Mouse (Mus musculus): ENCODE measurements around the gene Hes7. TPM values are rescaled to one million over a fixed set of nuclear protein-coding genes. Genes with fewer than 3 reads are reported as not detected.

Hes7 gene
- polyA plus RNA-seq, 1 experiment from 2014 or later = 0.70 TPM

DNA sequence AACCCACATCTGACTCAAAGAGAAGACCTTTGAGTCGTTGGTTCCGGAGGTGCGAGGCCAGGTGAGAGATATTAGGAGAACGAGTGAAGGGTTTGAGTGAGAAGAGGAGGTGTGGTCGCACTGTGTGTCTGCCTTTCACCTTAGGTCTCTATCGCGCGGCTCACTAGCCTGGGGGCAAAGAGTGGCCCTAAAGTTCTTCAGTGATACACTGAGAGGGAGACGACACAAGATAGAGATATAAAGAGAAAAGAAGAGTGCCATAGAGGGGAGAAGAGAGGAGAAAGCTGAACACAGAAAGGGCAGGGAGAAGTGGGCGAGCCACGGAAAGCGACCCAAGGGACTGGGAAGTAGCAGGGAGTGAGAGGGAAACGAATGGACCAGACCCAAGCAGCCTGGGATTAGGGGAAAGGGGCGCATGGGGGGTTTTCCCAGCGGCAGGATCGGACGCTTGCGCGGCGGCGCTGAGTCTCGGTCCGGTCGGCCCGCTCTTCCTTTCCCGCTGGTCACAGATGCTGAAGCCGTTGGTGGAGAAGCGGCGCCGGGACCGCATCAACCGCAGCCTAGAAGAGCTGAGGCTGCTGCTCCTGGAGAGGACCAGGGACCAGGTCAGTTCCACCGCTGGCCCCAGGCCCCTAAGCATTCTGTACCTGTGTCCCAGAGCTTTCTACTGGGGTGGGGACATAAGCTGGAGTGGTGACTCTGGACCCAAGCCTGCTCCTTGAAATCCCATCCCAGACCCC lies 967 bp downstream of the Hes7 start:
- H3K4me2 ChIP-seq = peak overlapping the region; percentile 90
- H3K9me3 ChIP-seq (replicated peaks) = no peaks in the 10 kb centered on the region
- peaks cover 36% of the 10 kb centered on the region for H3K4me1 ChIP-seq (replicated peaks)
- H3K27ac ChIP-seq (ENCODE audit: poor library complexity, severe bottlenecking) = peak overlapping the region; percentile 2; the same call in 1 of the 2 replicates
- under 1% methylated on average over 33 of the region's 33 CpGs for WGBS
- no peak for ATAC-seq (ENCODE audit: insufficient number of reproducible peaks, low FRiP score)
- H3K9ac ChIP-seq = peak overlapping the region; percentile 71
- H3K27me3 ChIP-seq (replicated peaks) = no peaks in the 10 kb centered on the region
- H3K4me3 ChIP-seq = peak overlapping the region; percentile 67
- H3K36me3 ChIP-seq = no peaks in the 10 kb centered on the region

DNA sequence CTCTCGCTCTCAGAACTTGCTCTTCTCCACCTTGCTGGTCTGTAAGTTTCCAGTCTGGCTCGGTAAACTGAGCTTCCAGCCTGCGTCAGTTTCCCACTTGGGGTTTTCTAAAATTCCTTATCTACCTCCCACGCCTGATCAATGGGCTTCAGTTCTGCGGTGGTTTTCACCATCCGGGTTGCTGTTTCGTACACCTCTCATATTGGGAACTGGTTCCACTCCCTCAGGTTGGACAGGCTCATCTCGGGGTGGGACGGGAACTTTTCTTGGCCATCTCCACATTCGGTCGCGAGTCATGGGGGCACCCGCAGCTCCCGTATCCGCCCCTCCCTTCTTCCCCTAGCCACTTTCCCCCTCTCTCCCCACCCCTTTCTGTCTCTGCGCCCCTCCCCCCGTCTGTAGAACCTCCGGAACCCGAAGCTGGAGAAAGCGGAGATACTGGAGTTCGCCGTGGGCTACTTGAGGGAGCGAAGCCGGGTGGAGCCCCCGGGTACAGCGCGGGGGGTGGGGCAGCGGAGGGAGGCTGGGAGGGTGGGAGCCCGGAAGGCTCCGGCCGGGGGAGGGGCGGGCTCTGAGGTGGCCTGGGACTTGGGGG lies 1.6 kb downstream of the Hes7 start:
- no peak; the same call in 1 of the 2 replicates for ATAC-seq (ENCODE audit: insufficient number of reproducible peaks, low FRiP score)
- H3K27ac ChIP-seq (ENCODE audit: poor library complexity, severe bottlenecking) = peak overlapping the region; percentile 88
- H3K9me3 ChIP-seq (replicated peaks) = no peaks in the 10 kb centered on the region
- H3K4me3 ChIP-seq = peak overlapping the region; percentile 67
- H3K4me2 ChIP-seq = peak overlapping the region; percentile 90
- peaks cover 1% of the 10 kb centered on the region; the same call in 1 of the 2 replicates for H3K27me3 ChIP-seq (replicated peaks)
- H3K4me1 ChIP-seq (replicated peaks) = peaks cover 41% of the 10 kb centered on the region
- WGBS = 1% methylated on average over 31 of the region's 32 CpGs
- peak overlapping the region; percentile 71 for H3K9ac ChIP-seq
- no peaks in the 10 kb centered on the region for H3K36me3 ChIP-seq

DNA sequence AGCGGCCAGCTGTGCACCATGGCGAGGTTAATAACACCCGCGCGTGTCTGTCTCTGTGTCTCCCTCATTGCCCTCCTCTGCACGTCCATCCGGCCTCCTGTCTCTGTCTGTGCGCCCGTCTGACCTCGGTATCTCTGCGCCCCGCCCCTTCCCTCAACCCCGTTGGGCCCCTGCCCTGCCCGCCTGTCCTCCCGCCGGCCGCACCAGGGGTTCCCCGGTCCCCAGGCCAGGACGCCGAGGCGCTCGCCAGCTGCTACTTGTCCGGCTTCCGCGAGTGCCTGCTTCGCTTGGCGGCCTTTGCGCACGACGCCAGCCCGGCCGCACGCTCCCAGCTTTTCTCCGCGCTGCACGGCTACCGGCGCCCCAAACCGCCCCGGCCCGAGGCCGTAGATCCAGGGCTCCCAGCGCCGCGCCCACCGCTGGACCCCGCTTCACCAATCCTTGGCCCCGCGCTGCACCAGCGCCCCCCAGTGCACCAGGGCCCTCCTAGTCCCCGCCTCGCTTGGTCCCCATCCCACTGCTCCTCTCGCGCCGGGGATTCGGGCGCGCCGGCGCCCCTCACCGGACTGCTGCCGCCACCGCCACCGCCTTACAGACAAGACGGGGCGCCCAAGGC lies 2.2 kb downstream of the Hes7 start, which contains the start of gene 9130213A22Rik:
TSS of gene 9130213A22Rik (minus strand) at position 254 of the 616 bp plus-strand sequence.
- ATAC-seq (ENCODE audit: insufficient number of reproducible peaks, low FRiP score) = peak; percentile 70
- WGBS = under 1% methylated on average over 56 of the region's 66 CpGs
- peaks cover 44% of the 10 kb centered on the region for H3K4me1 ChIP-seq (replicated peaks)
- peaks cover 6% of the 10 kb centered on the region; the same call in 1 of the 2 replicates for H3K27me3 ChIP-seq (replicated peaks)
- H3K4me2 ChIP-seq = peak within 1 kb of the TSS; percentile 90
- peak within 1 kb of the TSS; percentile 88 for H3K27ac ChIP-seq (ENCODE audit: poor library complexity, severe bottlenecking)
- H3K4me3 ChIP-seq = peak within 1 kb of the TSS; percentile 67
- H3K9me3 ChIP-seq (replicated peaks) = no peaks in the 10 kb centered on the region
- peak within 1 kb of the TSS; percentile 71 for H3K9ac ChIP-seq
- no peaks in the 10 kb centered on the region for H3K36me3 ChIP-seq

DNA sequence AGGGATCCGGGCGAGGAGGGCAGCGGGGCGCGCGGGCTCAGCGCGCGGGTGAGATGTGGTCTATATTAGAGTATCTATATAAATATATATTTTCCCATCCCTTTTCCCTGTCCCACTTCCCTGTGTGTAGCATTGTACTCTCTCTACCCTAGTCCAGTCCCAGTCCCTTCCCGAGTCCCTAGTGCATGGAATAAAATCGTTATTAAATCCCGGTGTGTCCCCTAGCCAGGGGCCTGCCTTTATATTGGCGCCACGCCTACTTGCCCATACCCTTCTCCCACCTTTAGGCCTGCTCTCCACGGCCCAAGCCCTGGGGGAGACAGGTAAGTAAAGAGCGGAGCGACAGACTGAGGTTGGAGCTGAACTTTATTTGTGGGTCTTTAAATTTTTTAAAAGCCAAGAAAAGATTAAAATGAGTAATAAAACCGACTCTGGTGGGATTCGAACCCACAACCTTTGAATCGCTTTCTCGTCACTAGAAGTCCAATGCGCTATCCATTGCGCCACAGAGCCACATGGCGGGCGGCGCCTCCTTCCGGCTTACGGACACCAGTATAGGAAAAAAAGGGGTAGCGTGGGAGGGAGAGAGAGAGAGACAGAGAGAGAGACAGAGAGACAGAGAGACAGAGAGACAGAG lies 3.0 kb downstream of the Hes7 start:
- H3K36me3 ChIP-seq = no peaks in the 10 kb centered on the region
- peak overlapping the region; percentile 71 for H3K9ac ChIP-seq
- H3K4me2 ChIP-seq = peak overlapping the region; percentile 90
- no peak; the same call in 1 of the 2 replicates for ATAC-seq (ENCODE audit: insufficient number of reproducible peaks, low FRiP score)
- H3K27me3 ChIP-seq (replicated peaks) = peaks cover 6% of the 10 kb centered on the region; the same call in 1 of the 2 replicates
- peaks cover 48% of the 10 kb centered on the region for H3K4me1 ChIP-seq (replicated peaks)
- peak overlapping the region; percentile 67 for H3K4me3 ChIP-seq
- WGBS = under 1% methylated on average over 29 of the region's 29 CpGs
- no peaks in the 10 kb centered on the region for H3K9me3 ChIP-seq (replicated peaks)
- H3K27ac ChIP-seq (ENCODE audit: poor library complexity, severe bottlenecking) = peak overlapping the region; percentile 88

DNA sequence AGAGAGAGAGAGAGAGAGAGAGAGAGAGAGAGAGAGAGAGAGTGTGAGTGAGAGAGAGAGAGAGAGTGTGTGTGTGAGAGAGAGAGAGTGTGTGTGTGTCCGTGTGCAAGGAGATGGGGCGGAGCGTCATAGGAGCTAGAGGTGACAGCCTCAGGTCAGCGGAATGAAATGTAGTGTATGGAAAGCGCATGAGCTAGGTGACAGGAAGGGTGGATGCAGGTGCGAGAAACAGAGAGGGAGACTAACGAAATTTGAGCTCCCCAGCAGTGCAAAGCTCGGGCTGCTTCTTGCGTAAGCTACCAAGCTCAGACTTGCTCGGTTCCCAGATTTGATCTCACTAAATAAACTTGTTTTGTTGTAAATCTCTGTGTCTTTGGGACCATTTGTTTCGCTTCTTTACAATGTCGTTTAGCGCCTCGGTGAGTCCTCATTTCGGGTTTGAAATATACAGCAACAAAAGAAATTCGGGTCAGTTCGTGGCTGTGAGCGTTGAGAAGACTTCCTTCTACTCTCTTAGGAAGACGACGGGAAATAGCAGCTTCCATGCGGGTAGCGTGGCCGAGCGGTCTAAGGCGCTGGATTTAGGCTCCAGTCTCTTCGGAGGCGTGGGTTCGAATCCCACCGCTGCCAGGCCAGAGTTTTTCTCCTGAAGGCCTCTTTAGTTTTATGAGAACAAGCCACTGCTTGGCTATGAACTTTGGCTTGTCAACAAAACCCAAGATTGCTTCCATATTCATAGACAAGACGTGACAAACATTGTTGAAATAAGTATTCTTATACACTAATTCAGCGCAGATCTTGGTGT lies 3.7 kb downstream of the Hes7 start:
- under 1% methylated on average over 31 of the region's 31 CpGs for WGBS
- ATAC-seq (ENCODE audit: insufficient number of reproducible peaks, low FRiP score) = peak; percentile 59

DNA sequence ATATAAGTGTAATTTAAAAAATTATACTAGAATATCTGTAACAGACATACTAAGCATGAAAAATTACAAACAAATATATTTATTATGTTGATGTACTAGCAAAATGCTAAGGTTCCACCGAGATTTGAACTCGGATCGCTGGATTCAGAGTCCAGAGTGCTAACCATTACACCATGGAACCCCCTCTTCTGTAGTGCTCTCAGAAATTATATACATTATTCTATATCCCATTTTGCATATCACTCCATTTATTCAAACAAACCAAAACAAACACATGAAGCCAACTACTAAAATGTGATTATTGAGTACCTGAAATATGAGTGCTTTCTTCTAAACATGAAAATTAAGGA lies 4.3 kb downstream of the Hes7 start:
- WGBS = 0% methylated on average over 3 of the region's 3 CpGs
- Histone ChIP-seq H3K9ac (no peak overlapping the region), H3K4me2 (no peak overlapping the region), H3K9me3 (replicated peaks) (no peaks in the 10 kb centered on the region), H3K27ac (ENCODE audit: poor library complexity, severe bottlenecking) (no peak overlapping the region), H3K27me3 (replicated peaks) (peaks cover 10% of the 10 kb centered on the region; the same call in 1 of the 2 replicates), H3K4me1 (replicated peaks) (peaks cover 41% of the 10 kb centered on the region), H3K36me3 (no peaks in the 10 kb centered on the region), H3K4me3 (peak overlapping the region; percentile 67; the same call in 1 of the 2 replicates)
- 0 out of 2 replicates have a peak, but pooled peaks have one; percentile 26 for ATAC-seq (ENCODE audit: insufficient number of reproducible peaks, low FRiP score)

More for the DNA sequence above, 3.7 kb downstream of the Hes7 start:
- Histone ChIP-seq H3K4me2 (peak overlapping the region; percentile 90), H3K4me3 (peak overlapping the region; percentile 67), H3K9me3 (replicated peaks) (no peaks in the 10 kb centered on the region), H3K27ac (ENCODE audit: poor library complexity, severe bottlenecking) (peak overlapping the region; percentile 88), H3K4me1 (replicated peaks) (peaks cover 47% of the 10 kb centered on the region), H3K9ac (peak overlapping the region; percentile 63), H3K36me3 (no peaks in the 10 kb centered on the region), H3K27me3 (replicated peaks) (peaks cover 6% of the 10 kb centered on the region; the same call in 1 of the 2 replicates)

DNA sequence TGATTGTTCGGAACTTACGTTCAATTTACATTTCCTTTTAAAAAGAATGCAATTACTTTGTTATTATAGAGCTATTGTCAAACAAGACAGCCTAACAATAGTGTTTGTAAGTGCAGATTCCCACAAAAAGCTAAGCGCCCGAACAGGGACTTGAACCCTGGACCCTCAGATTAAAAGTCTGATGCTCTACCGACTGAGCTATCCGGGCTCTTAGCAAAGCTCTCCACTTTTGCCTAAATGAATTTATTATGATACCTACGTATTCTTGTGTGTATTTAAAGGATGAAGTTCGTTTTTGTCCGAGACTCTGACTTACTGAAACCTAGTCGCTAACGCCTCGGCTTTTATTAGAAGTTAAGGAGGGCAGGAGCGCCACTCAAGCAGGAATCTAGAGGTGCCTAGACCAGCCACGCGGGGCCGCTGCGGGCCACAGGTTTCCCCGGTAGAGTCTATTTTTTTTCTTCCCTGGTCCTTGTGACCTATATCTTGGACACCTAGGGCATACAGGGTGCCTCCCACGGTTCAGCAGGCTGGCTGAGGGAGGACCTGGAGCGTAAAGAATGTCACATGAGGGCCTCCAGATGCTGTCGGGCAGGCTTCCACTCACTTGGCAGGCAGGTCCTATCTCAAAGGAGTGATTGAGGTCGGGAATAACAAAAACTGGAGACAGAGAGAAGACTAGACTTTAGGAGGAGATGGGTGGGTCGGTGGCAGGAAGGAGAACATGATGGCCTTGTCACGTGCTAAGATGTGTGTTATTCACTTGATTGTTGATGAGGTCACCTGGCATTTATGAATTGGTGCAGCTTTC lies 5.0 kb downstream of the Hes7 start:
- WGBS = under 1% methylated on average over 24 of the region's 24 CpGs
- peak overlapping the region; percentile 71; the same call in 1 of the 2 replicates for H3K27ac ChIP-seq (ENCODE audit: poor library complexity, severe bottlenecking)
- no peaks in the 10 kb centered on the region for H3K9me3 ChIP-seq (replicated peaks)
- H3K9ac ChIP-seq = peak overlapping the region; percentile 71
- H3K4me2 ChIP-seq = peak overlapping the region; percentile 92
- H3K4me1 ChIP-seq (replicated peaks) = peaks cover 34% of the 10 kb centered on the region
- H3K36me3 ChIP-seq = no peaks in the 10 kb centered on the region
- H3K4me3 ChIP-seq = peak overlapping the region; percentile 63
- ATAC-seq (ENCODE audit: insufficient number of reproducible peaks, low FRiP score) = peak; percentile 43; the same call in 1 of the 2 replicates
- peaks cover 13% of the 10 kb centered on the region; the same call in 1 of the 2 replicates for H3K27me3 ChIP-seq (replicated peaks)

DNA sequence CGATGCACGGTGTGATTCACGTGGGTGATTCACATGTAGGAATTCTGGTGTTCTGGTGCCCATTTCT lies 5.5 kb downstream of the Hes7 start, which contains the start of gene Aloxe3:
TSS of gene Aloxe3 (plus strand) at position 45 of the 67 bp plus-strand sequence.
- Histone ChIP-seq H3K9ac (peak within 1 kb of the TSS; percentile 71), H3K36me3 (no peaks in the 10 kb centered on the region), H3K9me3 (replicated peaks) (no peaks in the 10 kb centered on the region), H3K27ac (ENCODE audit: poor library complexity, severe bottlenecking) (peak within 1 kb of the TSS; percentile 71; the same call in 1 of the 2 replicates), H3K27me3 (replicated peaks) (peaks cover 13% of the 10 kb centered on the region; the same call in 1 of the 2 replicates), H3K4me3 (peak within 1 kb of the TSS; percentile 63), H3K4me1 (replicated peaks) (peaks cover 29% of the 10 kb centered on the region), H3K4me2 (peak within 1 kb of the TSS; percentile 92)
- ATAC-seq (ENCODE audit: insufficient number of reproducible peaks, low FRiP score) = no peak
- 7% methylated on average over 3 of the region's 3 CpGs for WGBS

DNA sequence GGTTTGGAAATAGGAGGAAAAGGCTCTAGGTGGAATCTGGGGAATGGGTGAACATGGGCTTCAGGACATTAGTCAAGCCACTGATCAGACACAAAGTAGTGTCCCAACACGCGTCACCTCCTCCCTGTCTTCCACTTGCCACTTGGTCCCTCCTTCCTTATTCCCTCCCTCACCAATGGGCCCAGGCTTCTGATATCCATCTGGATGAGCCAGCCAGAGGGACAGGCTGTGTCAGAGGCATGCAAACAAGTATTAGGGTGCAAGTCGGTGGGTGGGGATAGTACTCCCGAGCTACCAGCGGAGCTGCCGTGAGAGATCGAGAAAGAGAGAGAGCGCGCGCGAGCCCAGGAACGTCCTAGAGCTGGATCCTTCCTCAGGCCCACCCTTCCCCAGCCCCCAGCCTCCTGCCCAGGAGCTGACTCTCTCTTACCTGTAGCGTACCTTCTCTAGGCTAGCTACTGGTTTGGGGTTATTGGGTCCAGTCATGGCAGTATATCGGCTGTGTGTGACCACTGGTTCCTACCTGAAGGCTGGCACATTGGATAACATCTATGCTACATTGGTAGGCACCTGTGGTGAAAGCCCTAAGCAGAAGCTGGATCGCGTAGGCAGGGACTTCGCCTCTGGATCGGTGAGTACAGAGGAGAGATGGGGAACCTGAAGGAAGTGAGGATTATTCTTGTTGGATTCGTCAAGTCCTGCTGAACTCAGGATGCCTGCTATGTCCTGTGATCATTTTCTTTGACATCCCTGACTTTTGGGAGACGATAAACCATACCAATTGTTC lies 5.9 kb downstream of the Hes7 start:
- peak overlapping the region; percentile 92 for H3K4me2 ChIP-seq
- H3K9me3 ChIP-seq (replicated peaks) = no peaks in the 10 kb centered on the region
- ATAC-seq (ENCODE audit: insufficient number of reproducible peaks, low FRiP score) = no peak
- H3K4me1 ChIP-seq (replicated peaks) = peaks cover 25% of the 10 kb centered on the region
- no peaks in the 10 kb centered on the region for H3K36me3 ChIP-seq
- peaks cover 13% of the 10 kb centered on the region; the same call in 1 of the 2 replicates for H3K27me3 ChIP-seq (replicated peaks)
- peak overlapping the region; percentile 71 for H3K9ac ChIP-seq
- no peak overlapping the region for H3K27ac ChIP-seq (ENCODE audit: poor library complexity, severe bottlenecking)
- H3K4me3 ChIP-seq = peak overlapping the region; percentile 63
- 16% methylated on average over 20 of the region's 20 CpGs for WGBS

All from heart, embryonic 12.5 days (tissue).